Mouse (Mus musculus): ENCODE results near the gene Arhgap31. TPM values are rescaled to one million over a fixed set of nuclear protein-coding genes. Genes with fewer than 3 reads are reported as not detected.

The Arhgap31 gene
- polyA plus RNA-seq (2012; rRNA removed) (0.69 and 0.88 TPM in 2 replicates), polyA plus RNA-seq (2014; fragmentation: Nextera tagmentation; extraction: Ambion mirVana) (1.1 and 1.4 TPM in 2 replicates)

- peak in 1 of 3 experiments; percentile 36 for DNase-seq (ENCODE audit: low read depth in 3 of 3, low spot score in 3 of 3)
- Histone ChIP-seq H3K4me3 (ENCODE audit: insufficient read depth in 1 of 2, low read depth in 2 of 2, low read length in 2 of 2) (peak within 1 kb of the TSS; percentile 54 to 57), H3K36me3 (replicated peaks; ENCODE audit: control insufficient read depth, insufficient read depth, low read depth) (no peaks in the 10 kb centered on the region), H3K27ac (peak within 1 kb of the TSS; percentile 5; the same call in 1 of the 2 replicates), H3K27me3 (ENCODE audit: control insufficient read depth, insufficient read depth, low read length) (peaks cover 34% of the 10 kb centered on the region), H3K9ac (replicated peaks) (peak within 1 kb of the TSS; percentile 44), H3K4me2 (ENCODE audit: low read depth) (peak within 1 kb of the TSS; percentile 77), H3K4me1 (replicated peaks; ENCODE audit: control insufficient read depth in 2 of 2, insufficient read depth in 2 of 2, low read length in 1 of 2) (peaks cover 0 to 4% of the 10 kb centered on the region in 2 experiments; a peak in 1 of 4 replicates), H3K9me3 (ENCODE audit: control insufficient read depth, low read length) (no peaks in the 10 kb centered on the region)
- TF ChIP-seq CTCF (IDR thresholded peaks at IDR 0.05; ENCODE audit: low read depth), result no peak
- TF ChIP-seq EP300 (IDR thresholded peaks at IDR 0.05; ENCODE audit: low read depth), result no peak
- under 1% methylated on average over 74 of the region's 74 CpGs for WGBS (ENCODE audit: insufficient replicate concordance)
- peak; percentile 88 for ATAC-seq (ENCODE audit: insufficient read depth)
Observed at GRCm38 (mm10) chr16:38712581-38713403, at the start of gene Arhgap31. Arhgap31 (minus strand) TSS chr16:38713274.

- ATAC-seq (ENCODE audit: insufficient read depth) (no peak), DNase-seq (ENCODE audit: low read depth in 3 of 3, low spot score in 3 of 3) (no peak)
- no peak for TF ChIP-seq EP300 (IDR thresholded peaks at IDR 0.05; ENCODE audit: low read depth)
- TF ChIP-seq CTCF (IDR thresholded peaks at IDR 0.05; ENCODE audit: low read depth), result no peak
- no peaks in the 10 kb centered on the region; the same call in 1 of the 2 replicates for H3K27me3 ChIP-seq (ENCODE audit: control insufficient read depth, insufficient read depth, low read length)
- H3K4me3 ChIP-seq (ENCODE audit: insufficient read depth in 1 of 2, low read depth in 2 of 2, low read length in 2 of 2), result no peak overlapping the region
- no peak overlapping the region for H3K9ac ChIP-seq (replicated peaks)
- no peaks in the 10 kb centered on the region for H3K36me3 ChIP-seq (replicated peaks; ENCODE audit: control insufficient read depth, insufficient read depth, low read depth)
- no peaks in the 10 kb centered on the region for H3K9me3 ChIP-seq (ENCODE audit: control insufficient read depth, low read length)
- no peak overlapping the region for H3K27ac ChIP-seq
- H3K4me1 ChIP-seq (replicated peaks; ENCODE audit: control insufficient read depth in 2 of 2, insufficient read depth in 2 of 2, low read length in 1 of 2), result peaks cover 0 to 4% of the 10 kb centered on the region in 2 experiments; a peak in 2 of 4 replicates
- WGBS (ENCODE audit: insufficient replicate concordance), result 64% methylated on average over 8 of the region's 8 CpGs
- no peak overlapping the region for H3K4me2 ChIP-seq (ENCODE audit: low read depth)
Observed at GRCm38 (mm10) chr16:38762401-38762800, 49.3 kb upstream of the Arhgap31 start.

- H3K36me3 ChIP-seq (replicated peaks; ENCODE audit: control insufficient read depth, insufficient read depth, low read depth), result no peaks in the 10 kb centered on the region
- no peak for ATAC-seq (ENCODE audit: insufficient read depth)
- no peak for DNase-seq (ENCODE audit: low read depth in 3 of 3, low spot score in 3 of 3)
- 72% methylated on average over 5 of the region's 5 CpGs for WGBS (ENCODE audit: insufficient replicate concordance)
- no peaks in the 10 kb centered on the region for H3K9me3 ChIP-seq (ENCODE audit: control insufficient read depth, low read length)
- H3K4me2 ChIP-seq (ENCODE audit: low read depth), result no peak overlapping the region
- no peak overlapping the region for H3K27ac ChIP-seq
- no peaks in the 10 kb centered on the region; the same call in 1 of the 2 replicates for H3K27me3 ChIP-seq (ENCODE audit: control insufficient read depth, insufficient read depth, low read length)
- H3K9ac ChIP-seq (replicated peaks), result no peak overlapping the region
- H3K4me1 ChIP-seq (replicated peaks; ENCODE audit: control insufficient read depth in 2 of 2, insufficient read depth in 2 of 2, low read length in 1 of 2), result peaks cover 0 to 4% of the 10 kb centered on the region in 2 experiments; a peak in 2 of 4 replicates
- TF ChIP-seq EP300 (IDR thresholded peaks at IDR 0.05; ENCODE audit: low read depth) (no peak), CTCF (IDR thresholded peaks at IDR 0.05; ENCODE audit: low read depth) (no peak)
- no peak overlapping the region for H3K4me3 ChIP-seq (ENCODE audit: insufficient read depth in 1 of 2, low read depth in 2 of 2, low read length in 2 of 2)
Observed at GRCm38 (mm10) chr16:38761972-38762371, 48.9 kb upstream of the Arhgap31 start.

- no peak overlapping the region for H3K27ac ChIP-seq
- no peak for DNase-seq (ENCODE audit: low read depth in 3 of 3, low spot score in 3 of 3)
- no peak overlapping the region for H3K9ac ChIP-seq (replicated peaks)
- no peak for TF ChIP-seq CTCF (IDR thresholded peaks at IDR 0.05; ENCODE audit: low read depth)
- TF ChIP-seq EP300 (IDR thresholded peaks at IDR 0.05; ENCODE audit: low read depth), result no peak
- no peak overlapping the region for H3K4me3 ChIP-seq (ENCODE audit: insufficient read depth in 1 of 2, low read depth in 2 of 2, low read length in 2 of 2)
- no peaks in the 10 kb centered on the region for H3K9me3 ChIP-seq (ENCODE audit: control insufficient read depth, low read length)
- no peak overlapping the region for H3K4me2 ChIP-seq (ENCODE audit: low read depth)
- 28% methylated on average over 6 of the region's 6 CpGs for WGBS (ENCODE audit: insufficient replicate concordance)
- peaks cover 0 to 11% of the 10 kb centered on the region in 2 experiments; a peak in 2 of 4 replicates for H3K4me1 ChIP-seq (replicated peaks; ENCODE audit: control insufficient read depth in 2 of 2, insufficient read depth in 2 of 2, low read length in 1 of 2)
- H3K27me3 ChIP-seq (ENCODE audit: control insufficient read depth, insufficient read depth, low read length), result no peaks in the 10 kb centered on the region; the same call in 1 of the 2 replicates
- ATAC-seq (ENCODE audit: insufficient read depth), result no peak
- H3K36me3 ChIP-seq (replicated peaks; ENCODE audit: control insufficient read depth, insufficient read depth, low read depth), result no peaks in the 10 kb centered on the region
Observed at GRCm38 (mm10) chr16:38760834-38761375, 47.8 kb upstream of the Arhgap31 start.

GRCm38 (mm10) chr16:38760239-38760638, 47.2 kb upstream of the Arhgap31 start:
- no peaks in the 10 kb centered on the region for H3K9me3 ChIP-seq (ENCODE audit: control insufficient read depth, low read length)
- H3K4me3 ChIP-seq (ENCODE audit: insufficient read depth in 1 of 2, low read depth in 2 of 2, low read length in 2 of 2), result no peak overlapping the region
- H3K9ac ChIP-seq (replicated peaks), result no peak overlapping the region
- DNase-seq (ENCODE audit: low read depth in 3 of 3, low spot score in 3 of 3), result no peak
- no peak overlapping the region for H3K27ac ChIP-seq
- no peaks in the 10 kb centered on the region for H3K36me3 ChIP-seq (replicated peaks; ENCODE audit: control insufficient read depth, insufficient read depth, low read depth)
- H3K4me2 ChIP-seq (ENCODE audit: low read depth), result no peak overlapping the region
- whole genome bisulfite sequencing (ENCODE audit: insufficient replicate concordance), result 66% methylated on average over 5 of the region's 5 CpGs
- H3K4me1 ChIP-seq (replicated peaks; ENCODE audit: control insufficient read depth in 2 of 2, insufficient read depth in 2 of 2, low read length in 1 of 2), result peaks cover 0 to 17% of the 10 kb centered on the region in 2 experiments; a peak in 3 of 4 replicates
- no peaks in the 10 kb centered on the region; the same call in 1 of the 2 replicates for H3K27me3 ChIP-seq (ENCODE audit: control insufficient read depth, insufficient read depth, low read length)
- ATAC-seq (ENCODE audit: insufficient read depth), result no peak
- no peak for TF ChIP-seq EP300 (IDR thresholded peaks at IDR 0.05; ENCODE audit: low read depth)
- no peak for TF ChIP-seq CTCF (IDR thresholded peaks at IDR 0.05; ENCODE audit: low read depth)
